Mouse (Mus musculus) retina, postnatal 7 days (tissue): ENCODE results near the gene Rasa3.

Experiments
- DNase-seq: peaks from one replicate; pipeline ENCODE4 v3.0.0-alpha.2; 2012; ENCODE audit warnings: low read depth, low spot score

Rasa3 gene

DNA sequence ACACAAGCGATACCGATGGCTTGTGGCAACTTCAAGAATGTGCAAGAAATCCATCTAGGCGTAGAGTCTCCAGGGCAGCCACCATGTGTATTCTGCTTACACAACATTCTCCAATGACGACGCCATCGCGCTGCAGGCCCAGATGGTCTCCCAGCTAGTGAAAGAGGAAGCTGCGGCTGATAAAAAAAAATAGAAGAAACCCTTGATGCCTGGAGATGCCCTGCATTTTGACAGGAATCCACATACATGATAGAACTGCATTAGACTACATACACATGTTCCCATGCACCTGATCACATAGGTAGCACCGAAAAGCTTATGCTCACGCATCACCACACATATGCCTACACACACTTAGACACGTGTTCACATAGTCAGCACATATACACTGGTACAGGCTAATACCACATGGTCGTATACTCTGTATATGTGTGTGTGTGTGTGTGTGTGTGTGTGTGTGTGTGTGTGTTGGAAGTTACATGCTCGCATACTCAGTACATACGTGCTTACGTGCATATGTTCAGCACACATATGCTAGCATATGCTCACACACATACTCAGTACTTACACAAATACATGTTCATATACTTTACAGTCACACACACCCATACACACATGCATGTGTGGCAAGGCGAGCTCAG, 8.4 kb upstream of the Rasa3 start:
- no peak for DNase-seq

DNA sequence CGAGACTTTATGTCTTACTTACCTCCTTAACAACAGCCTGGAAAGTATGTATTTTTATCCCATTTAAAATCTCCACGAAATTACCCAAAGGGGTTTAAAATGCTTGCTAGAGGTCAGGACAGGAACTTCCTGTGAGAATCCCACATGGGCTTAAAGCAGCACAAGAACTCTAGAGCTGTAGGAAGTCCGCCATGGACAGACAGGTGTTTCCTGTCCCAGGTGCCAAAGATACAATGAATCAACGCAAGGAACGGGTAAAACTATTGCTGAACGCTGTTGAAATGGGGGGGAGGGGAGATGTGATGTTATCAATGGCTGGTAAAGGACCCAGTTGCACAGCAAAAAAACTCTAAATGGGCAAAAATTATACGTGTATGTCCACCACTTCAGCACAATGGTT, 6.7 kb upstream of the Rasa3 start:
- DNase-seq: no peak

DNA sequence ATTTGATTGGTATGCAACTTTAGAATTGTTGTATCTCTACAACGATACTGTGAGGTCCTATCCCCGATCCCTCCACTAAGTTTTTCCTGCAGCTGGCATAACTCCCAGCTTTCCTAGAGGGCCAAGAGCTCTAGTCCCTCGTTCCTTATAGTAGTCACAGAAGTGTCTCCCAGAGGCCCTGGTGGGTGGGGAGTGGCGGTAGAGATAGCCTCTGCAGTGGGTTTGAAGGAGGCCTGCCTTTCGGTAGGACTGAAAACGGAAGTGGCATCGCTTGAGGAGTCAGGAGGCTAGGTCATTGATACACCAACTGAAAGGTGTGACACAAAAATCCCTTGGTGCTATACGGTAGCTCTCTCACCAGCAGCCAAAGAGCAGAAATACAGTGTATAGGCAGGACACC, 779 bp upstream of the Rasa3 start:
- DNase-seq: no peak

DNA sequence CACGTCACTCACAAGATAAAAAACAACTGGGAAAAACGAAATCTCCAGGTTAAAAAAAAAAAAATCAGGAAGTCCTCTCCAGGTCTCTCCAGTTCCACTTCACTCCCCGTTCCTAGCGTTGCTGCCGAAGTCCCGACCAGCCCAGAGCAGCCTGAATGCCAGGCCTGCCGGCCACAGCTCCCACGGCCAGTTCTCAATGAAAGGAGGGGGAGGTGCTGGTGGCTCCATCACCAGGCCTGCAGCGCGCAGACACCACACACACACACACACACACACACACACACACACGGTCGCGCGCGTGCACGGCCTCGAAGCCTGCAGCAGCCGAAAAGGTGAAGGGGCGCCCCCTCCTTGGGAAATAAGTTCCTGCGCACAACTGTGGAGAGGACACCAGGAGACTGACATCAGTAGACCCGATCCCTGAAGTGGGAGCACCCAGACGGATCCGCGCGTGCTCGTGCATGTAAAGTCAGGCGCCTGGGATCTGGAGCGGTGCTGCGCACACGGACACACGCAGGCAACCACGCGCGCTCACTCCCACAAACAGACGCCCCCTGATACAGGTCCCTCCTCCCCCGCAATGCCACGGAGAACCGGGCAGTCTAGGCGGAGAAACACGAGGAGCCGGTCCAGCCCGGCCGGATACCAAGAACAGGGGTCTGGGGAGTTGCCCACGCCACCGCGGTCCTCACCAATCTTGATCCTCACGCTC, 546 bp downstream of the Rasa3 start:
- DNase-seq: peak; percentile 65

DNA sequence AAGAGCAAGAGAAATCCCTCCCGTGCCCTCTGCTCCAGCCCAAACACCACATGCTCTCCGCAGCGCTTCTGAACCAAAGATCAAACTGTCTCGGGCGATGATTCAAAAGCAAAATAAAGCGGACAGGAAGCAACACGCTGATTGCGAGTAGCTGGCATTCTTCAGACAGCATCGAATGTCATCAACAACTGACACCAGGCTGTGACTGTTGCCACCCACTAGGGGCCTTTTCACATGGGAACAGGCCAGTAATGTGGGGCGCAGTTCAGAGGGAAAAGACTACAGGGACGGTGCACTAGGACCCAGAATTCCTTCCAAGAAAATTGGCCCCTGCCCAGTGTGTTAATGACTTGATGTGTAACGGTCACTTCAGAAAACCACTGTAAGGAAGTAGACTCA, 1.1 kb downstream of the Rasa3 start:
- DNase-seq: peak; percentile 32

DNA sequence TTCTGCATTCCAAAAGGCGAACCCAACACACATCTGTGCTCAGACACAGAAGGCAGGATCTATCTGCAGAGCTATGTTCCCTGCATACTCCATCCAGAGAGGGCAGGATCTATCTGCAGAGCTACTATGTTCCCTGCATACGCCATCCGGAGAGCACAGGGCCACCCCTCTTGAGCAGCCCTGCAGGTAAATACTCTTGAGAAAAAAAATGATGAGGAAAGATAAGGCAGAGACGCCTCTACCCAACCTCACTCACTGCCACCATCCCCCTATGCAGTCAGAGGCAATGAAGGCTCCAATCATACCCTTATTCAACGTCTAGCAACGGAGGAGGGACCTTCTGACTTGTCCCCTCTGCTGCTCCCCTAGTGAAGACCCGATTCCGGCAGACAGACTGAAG, 1.9 kb downstream of the Rasa3 start:
- no peak for DNase-seq

DNA sequence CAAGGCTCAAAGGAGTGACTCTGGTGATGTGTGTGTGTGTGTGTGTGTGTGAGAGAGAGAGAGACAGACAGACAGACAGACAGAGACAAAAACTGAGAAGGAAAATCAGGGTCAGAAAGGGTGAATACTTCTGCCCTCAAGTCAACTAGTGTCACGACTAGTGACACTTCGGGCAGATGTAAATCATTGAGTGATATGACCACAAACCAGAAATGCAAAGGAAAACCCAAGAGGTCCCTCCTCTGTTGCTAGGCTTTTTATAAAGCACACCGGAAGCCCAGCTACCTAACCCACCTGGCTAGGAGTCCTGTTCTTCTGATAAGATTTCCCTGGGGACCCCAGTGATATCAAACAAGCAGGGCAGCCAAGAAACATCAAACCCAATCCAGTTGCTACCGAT, 2.3 kb downstream of the Rasa3 start:
- DNase-seq: no peak

DNA sequence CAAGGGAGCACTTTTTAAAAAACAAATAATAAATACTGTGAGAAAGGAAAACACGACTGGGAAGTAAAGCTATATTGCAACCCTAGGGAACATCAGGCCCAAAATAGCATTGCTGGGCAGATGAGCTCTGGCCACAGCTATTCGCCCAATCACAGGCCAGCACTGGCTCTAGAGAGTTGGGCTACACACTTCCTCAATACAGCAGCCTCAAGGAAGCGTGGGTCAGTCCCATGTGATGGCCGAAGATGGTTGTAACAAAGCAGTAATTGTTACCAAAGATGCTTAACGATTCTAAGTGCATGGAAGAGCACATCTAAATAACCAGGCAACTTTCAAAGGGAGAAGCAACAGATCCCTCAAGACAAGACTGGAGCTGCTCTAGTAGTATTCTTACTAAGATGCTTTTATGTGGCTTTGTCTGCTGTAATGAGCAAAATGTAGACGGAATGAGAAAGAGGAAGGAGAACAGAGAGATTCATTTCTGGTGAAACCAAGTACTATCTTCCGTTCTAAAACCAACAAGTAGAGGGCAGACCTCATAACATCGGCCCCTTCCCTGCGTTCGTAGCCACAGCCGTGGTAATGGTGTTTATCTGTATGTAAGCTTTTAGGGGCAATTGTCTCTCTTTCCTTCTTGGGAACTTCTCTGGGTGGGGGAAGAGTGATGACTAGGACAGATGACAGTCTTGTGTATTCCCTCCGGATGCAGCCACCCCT, 3.0 kb downstream of the Rasa3 start:
- DNase-seq: no peak

DNA sequence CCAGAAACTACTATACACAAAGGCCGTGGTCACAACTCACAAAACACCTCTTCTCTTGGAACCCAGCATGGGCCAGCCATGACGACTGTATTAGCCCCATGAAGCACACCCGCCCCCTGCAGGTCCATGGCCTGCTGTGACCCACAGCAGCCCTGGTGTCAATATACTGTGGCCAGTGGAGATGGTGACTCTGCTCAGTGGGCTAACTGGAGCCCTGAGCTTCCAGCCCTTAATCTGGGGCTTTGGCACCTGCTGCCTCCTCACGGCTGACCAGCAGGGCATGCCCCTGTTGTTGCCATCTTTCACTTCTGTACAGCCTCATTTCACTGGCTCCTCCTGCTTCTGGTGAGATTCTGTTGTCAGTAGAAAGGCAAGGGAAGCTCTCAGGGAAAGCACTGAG, 4.2 kb downstream of the Rasa3 start:
- DNase-seq: no peak

DNA sequence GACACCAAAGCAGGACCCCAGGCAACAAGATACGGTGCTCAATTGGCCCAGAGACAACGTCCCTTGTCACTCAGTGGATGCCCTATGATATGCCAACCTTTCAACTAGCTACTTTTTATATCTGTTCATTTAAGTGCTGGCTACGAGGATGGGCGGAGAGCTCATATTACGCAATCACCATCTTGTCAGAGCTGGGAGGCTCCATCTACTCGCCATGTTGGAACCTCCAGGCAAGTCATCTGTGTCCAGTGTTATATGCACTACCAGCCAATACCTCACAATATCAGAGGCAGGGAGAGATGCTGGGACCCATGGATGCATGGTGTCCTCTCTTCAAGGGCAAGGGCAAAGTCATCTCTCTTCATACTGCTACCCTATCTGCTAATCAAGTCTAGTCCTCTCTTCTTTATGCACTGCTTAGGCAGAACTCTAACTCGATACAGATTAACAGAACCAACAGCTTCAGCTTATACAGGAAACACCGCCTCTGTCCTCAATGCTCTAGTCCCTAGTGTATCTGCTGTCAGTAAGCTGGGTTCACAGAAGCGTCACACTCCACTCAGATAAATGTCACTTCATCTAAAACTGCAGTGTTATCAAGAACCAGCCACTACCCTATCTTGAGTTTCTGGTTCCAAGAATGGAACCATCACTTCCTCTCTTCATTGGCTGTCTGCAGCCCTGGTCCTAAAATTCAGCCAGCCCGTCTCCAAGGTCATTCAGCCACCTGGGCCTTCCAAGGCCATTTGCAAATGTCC, 6.0 kb downstream of the Rasa3 start:
- DNase-seq: no peak

DNA sequence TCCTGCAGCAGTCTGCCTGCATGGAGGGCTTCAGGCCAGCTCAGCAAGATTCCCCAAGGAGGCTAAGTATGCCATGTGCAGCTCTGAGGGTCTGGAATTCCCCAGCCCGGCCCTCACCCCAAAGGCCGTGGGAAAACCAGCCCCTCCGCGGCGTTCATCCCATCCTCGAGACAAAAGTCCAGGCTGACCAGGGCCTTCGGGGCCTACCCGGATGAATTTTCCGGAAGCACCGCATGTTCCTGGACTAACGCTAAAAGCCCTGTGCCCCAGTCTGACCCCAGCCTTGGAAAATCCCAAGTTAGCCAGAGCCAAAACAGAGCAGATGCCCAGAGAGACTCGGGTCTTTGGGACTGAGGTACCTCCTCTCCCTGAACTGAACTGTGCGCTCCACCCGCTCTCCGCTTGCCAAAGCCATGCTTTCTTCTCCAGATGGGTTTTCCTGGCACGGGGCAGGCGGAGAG, 7.4 kb downstream of the Rasa3 start:
- DNase-seq: no peak

DNA sequence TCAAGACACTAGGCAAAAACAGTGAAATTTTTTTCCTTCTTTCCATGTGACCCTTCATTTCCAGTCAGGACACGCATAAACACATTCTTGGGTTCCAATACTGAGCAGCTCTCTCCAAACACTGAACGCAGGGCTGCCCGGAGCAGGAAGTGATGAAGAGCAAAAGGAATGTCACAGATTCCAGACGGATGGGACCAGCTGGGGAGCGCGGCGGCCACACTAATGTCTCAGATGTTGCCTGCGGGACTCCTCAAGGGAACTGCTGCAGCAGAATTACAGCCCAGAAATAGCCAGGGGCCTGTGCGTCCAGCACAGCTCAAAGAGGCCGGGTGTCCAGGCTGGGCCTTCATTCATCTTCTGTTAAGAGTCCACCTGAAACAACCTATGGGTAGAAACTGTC, 9.0 kb downstream of the Rasa3 start:
- no peak for DNase-seq

DNA sequence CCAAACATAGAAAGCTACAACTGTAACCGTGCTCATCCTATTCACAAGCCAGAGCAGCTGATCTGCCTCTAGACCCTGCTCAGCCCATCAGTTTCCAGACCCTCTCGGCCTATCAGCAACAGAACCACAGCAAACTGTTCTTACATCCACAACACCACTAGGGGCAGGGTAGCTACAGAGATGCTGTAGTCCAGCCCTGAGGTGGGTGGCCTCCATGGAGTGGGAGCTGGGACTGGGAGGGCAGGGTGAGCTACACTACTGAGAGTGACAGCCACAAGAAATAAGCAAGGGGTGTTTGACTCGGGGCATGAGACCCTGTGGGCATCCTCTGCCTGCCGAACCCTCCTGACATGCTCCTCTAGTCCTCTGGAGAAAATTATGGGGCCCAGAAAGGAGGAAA, 9.5 kb downstream of the Rasa3 start:
- DNase-seq: no peak

DNA sequence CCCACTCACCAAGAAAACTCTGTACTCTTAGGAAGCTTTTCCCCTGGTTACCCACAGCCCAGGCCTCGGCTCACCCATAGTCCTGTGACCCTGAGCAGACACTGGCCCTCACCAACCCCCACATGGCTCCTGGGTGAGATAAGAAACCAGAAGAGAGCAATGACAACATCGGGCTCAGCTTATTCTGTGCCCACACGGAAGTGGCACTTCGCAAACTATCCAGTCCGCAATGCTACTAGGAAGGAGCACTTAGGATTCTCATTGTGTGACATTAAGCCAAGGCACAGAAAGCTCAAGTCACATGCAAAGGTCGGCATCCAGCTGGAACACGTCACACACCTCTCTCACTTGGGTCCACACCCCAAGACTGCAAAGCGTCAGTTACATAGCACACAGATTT, 11.5 kb downstream of the Rasa3 start:
- DNase-seq: no peak

DNA sequence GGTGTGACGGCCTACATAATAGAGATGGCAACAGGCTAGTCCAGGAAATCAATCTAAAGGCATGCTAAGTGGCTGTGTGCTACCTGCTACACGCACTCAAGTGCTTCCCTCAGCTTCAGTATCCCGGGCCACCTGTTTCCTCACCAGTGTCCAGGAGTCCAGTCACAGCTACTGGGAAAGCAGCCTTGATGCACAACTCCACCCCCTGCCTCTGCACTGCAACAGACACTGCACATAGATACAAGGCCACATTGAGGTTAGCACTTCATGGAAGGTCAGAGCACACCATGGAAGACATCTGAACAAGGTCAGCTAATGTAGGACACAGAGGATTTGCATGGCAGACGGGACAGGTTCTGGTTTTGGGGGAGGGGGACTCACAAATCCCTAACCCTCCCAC, 11.9 kb downstream of the Rasa3 start:
- DNase-seq: no peak

DNA sequence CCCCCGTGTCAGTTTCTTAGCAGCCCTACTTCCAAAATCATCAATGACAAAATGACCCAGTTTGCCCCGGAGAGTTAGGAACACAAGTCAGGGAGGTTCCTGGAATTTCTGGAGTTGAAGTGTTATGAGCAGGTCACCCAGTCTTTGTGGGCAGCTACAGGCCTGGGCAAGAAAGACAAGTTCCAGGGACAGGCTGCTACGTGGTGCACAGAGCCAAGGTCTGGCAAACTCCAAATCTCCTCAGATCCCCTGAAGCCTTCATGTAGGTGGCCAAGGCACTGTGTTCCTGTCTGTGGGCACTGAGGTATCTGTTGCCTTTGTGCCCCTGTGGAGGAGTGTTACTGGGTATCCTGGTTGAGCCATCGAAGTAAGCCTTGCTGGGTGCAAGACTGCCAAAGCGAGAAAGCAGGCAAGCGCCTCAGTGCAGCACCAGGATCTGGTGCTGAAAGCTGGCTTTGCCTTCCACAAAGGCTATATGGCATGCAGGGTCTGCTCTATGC, 12.6 kb downstream of the Rasa3 start:
- DNase-seq: no peak

DNA sequence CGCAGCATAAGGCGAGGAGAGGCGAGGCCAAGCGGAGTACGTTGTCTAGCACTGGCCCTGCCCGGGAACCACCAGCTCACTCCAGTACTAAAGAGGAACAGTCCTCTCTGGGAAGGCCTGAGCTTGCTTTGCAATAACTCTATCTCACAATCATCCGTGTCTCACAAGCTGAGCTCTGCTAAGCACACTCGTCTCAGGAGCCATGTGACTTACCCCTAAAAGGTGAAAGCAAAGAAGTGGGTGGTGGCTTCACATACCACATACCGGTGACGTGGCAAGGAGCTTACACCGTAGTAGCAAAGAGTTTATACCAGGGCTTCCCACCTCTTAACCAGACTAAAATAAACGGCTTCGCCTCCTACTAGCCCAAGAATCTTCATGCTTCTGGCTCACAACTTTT, 17.1 kb downstream of the Rasa3 start:
- DNase-seq: no peak

DNA sequence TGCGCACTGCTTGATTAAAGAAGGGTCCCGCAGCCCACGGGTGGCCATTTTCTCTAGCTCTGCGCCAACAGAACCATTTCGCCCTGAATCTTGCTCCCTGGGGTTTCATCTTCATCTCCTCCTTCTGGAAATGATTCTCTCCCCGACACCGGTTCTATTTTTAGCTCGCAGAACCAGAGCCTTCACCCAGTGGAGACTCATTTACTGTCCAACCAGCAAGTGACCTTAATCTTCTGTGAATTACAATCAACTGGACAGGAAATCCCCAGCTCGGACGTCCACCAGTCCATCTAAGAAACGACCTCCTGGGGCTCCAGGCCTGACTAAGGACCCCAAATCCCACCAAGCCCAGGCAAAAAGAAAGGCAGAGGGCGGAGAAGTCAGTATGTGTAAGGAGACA, 19.9 kb downstream of the Rasa3 start:
- DNase-seq: peak; percentile 33

DNA sequence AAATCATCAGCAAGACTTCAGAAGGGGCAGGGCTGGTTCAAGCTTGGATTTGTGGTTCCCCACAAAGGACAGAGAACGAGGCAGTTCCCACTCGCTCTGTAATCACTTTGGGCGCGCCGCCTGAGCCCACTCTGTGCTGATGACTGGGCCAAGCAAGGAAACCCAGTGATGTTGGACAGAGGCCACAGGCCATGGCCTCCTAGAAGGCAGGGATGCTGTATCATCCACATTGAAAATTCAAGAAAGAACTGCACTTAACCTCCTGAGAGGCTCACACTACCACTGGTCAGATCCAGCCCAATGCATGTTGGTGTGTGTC, 22.4 kb downstream of the Rasa3 start:
- DNase-seq: no peak

DNA sequence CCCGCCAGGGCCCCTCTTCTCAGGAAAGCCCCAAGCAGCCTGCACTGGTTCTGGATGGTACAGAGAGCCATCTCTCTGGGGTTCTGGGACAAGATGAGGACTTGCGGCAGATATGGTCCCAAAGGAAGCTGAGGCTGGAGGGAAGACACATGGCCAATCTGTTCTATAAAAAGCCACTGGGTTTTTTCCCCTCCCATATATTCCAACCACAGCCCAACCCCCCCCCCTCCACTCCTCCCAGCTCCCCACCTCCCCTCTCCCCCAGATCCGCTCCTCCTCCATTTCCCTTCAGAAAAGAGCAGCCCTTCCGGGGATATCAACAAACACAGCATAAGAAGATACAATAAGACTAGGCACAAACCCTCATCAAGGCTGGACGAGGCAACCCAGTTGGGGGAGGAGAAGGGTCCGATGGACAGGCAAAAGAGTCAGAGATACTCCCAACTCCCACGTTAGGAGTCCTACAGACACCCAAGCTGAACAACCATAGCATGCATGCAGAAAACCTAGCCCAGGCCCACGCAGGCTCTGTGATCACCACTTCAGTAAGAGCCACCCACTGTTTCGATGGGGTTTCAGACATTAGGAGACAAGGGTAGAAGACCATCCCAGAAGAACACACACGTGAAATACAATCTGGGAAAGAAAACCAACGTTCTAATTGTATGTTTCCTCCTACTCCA, 22.9 kb downstream of the Rasa3 start:
- DNase-seq: no peak

DNA sequence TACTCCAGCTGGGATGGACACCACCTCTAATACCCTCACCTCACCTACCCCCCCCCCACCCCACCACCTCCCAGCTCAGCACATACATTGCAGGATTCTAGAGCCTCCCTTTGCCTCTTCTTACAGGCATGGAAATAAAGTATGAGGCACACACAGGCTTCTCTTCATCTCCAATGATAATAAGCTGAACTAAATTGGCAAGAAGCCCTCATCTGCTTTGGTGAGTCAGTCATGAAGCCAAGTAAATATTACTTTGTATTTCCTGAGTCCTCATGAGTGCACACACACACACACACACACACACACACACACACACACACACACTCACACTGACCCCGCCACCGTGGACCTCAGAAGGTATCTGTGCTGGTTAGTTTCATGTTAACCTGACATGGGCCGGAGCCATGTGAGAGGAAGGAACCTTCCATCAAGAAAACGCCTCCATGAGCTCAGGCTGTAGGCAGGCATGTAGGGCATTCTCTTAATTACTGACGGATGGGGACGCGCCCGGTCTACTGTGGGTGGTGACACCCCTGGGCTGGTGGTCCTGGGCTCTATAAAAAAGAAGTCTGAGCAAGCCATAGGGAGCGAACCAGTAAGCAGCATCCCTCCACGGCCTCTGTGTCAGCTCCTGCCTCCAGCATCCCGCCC, 26.7 kb downstream of the Rasa3 start:
- no peak for DNase-seq
